Mouse (Mus musculus): ENCODE data around the gene Snap29.

Gene Snap29

GRCm38 (mm10) chr16:17474091-17474490 lies 68.3 kb downstream of the Snap29 start:
- no peak for DNase-seq (ENCODE audit: low spot score)

- no peak for DNase-seq (ENCODE audit: low spot score)
Measured at GRCm38 (mm10) chr16:17474761-17475160, 69.0 kb downstream of the Snap29 start.

- no peak for DNase-seq (ENCODE audit: low spot score)
Measured at GRCm38 (mm10) chr16:17475326-17475725, 69.5 kb downstream of the Snap29 start.

- DNase-seq (ENCODE audit: low spot score): no peak
Measured at GRCm38 (mm10) chr16:17478331-17478943, 72.7 kb downstream of the Snap29 start.

Measured in yolk sac, embryonic 10.5 days (tissue).